Mouse (Mus musculus) embryonic facial prominence, embryonic 11.5 days (tissue): ENCODE measurements around the gene Slc47a2. TPM values are rescaled to one million over a fixed set of nuclear protein-coding genes. Genes with fewer than 3 reads are reported as not detected.

Experiments used
- ATAC-seq: fragments of 200-750 bp; cut with Nextera tagmentation; replicated peaks from 2 replicates; pipeline ENCODE4 v1.8.0; 2017; ENCODE audit warnings: low read depth; ENCODE audit not compliant: insufficient number of reproducible peaks, low FRiP score, low TSS enrichment
- DNase-seq: peaks from one replicate; pipeline ENCODE4 v3.0.0-alpha.2; 2015; ENCODE audit warnings: low spot score
- H3K27ac ChIP-seq: fragments of 300-500 bp; sonication (generic); replicated peaks from 2 replicates; pipeline ENCODE4 v1.5.1; 2014; ENCODE audit warnings: mild to moderate bottlenecking, low read depth, low read length, control low read depth
- H3K27me3 ChIP-seq: fragments of 300-500 bp; sonication (generic); 2 replicates; pipeline ENCODE4 v1.6.1; 2014; ENCODE audit warnings: mild to moderate bottlenecking, low read length, moderate library complexity, mixed read lengths; ENCODE audit not compliant: control insufficient read depth, insufficient read depth
- H3K36me3 ChIP-seq: fragments of 300-500 bp; sonication (generic); replicated peaks from 2 replicates; pipeline ENCODE4 v1.6.1; 2014; ENCODE audit warnings: low read depth, mild to moderate bottlenecking, low read length, moderate library complexity, mixed read lengths; ENCODE audit not compliant: control insufficient read depth, insufficient read depth
- H3K4me1 ChIP-seq: fragments of 300-500 bp; sonication (generic); 2 replicates; pipeline ENCODE4 v1.6.1; 2014; ENCODE audit warnings: low read length, mixed read lengths; ENCODE audit not compliant: control insufficient read depth, insufficient read depth
- H3K4me2 ChIP-seq: fragments of 300-500 bp; sonication (generic); 2 replicates; pipeline ENCODE4 v1.6.1; 2014; ENCODE audit warnings: low read depth, mild to moderate bottlenecking, control low read depth, low read length, moderate library complexity
- H3K4me3 ChIP-seq: fragments of 300-500 bp; sonication (generic); 2 replicates; pipeline ENCODE4 v1.5.1; 2014; ENCODE audit warnings: low read depth, low read length, control low read depth
- H3K9ac ChIP-seq: fragments of 300-500 bp; sonication (generic); replicated peaks from 2 replicates; pipeline ENCODE4 v1.6.1; 2014; ENCODE audit warnings: mild to moderate bottlenecking, control low read depth, low read length
- H3K9me3 ChIP-seq: fragments of 300-500 bp; sonication (generic); replicated peaks from 2 replicates; pipeline ENCODE4 v1.6.1; 2016; ENCODE audit warnings: mild to moderate bottlenecking, low read length, inconsistent platforms, mixed read lengths; ENCODE audit not compliant: control insufficient read depth
- WGBS: fragments of 180-500 bp; shearing (Covaris S2); extraction: QIAGEN DNeasy Blood & Tissue Kit; methylation state at CpG from one replicate; pipeline ENCODE4 v1.1.7; 2014; 5-methylcytosine and 5-hydroxymethylcytosine counted together
- polyA plus RNA-seq: library from polyadenylated mRNA; unstranded; fragments of >200 nt; fragmentation: Nextera tagmentation; extraction: Ambion mirVana; gene quantifications from 2 replicates; pipeline ENCODE4 v1.2.1, GENCODE M21; 2014

The Slc47a2 gene
- polyA plus RNA-seq, 1 experiment from 2014 or later, result not detected

GRCm38 (mm10) chr11:61277937-61278336 is 64.7 kb downstream of the Slc47a2 start:
- H3K9me3 ChIP-seq, result no peaks in the 10 kb centered on the region
- no peak overlapping the region for H3K9ac ChIP-seq
- no peaks in the 10 kb centered on the region for H3K27me3 ChIP-seq
- H3K4me1 ChIP-seq, result no peaks in the 10 kb centered on the region
- no peak overlapping the region for H3K4me3 ChIP-seq
- ATAC-seq (no peak), DNase-seq (no peak)
- no peak overlapping the region for H3K4me2 ChIP-seq
- no peaks in the 10 kb centered on the region for H3K36me3 ChIP-seq
- WGBS, result 73% methylated on average over 2 of the region's 2 CpGs
- no peak overlapping the region for H3K27ac ChIP-seq

GRCm38 (mm10) chr11:61276482-61276881 is 66.2 kb downstream of the Slc47a2 start:
- DNase-seq (no peak), ATAC-seq (no peak)
- H3K27ac ChIP-seq, result no peak overlapping the region
- no peaks in the 10 kb centered on the region for H3K27me3 ChIP-seq
- H3K9ac ChIP-seq, result no peak overlapping the region
- H3K4me3 ChIP-seq, result no peak overlapping the region
- no peaks in the 10 kb centered on the region for H3K4me1 ChIP-seq
- H3K9me3 ChIP-seq, result no peaks in the 10 kb centered on the region
- no peak overlapping the region for H3K4me2 ChIP-seq
- 81% methylated on average over 3 of the region's 3 CpGs for WGBS
- no peaks in the 10 kb centered on the region for H3K36me3 ChIP-seq

GRCm38 (mm10) chr11:61275106-61275505 is 67.6 kb downstream of the Slc47a2 start:
- DNase-seq (no peak), ATAC-seq (no peak)
- H3K27me3 ChIP-seq, result no peaks in the 10 kb centered on the region
- H3K9ac ChIP-seq, result no peak overlapping the region
- H3K4me3 ChIP-seq, result no peak overlapping the region
- no peak overlapping the region for H3K27ac ChIP-seq
- H3K9me3 ChIP-seq, result no peaks in the 10 kb centered on the region
- WGBS, result 82% methylated on average over 8 of the region's 8 CpGs
- no peaks in the 10 kb centered on the region for H3K4me1 ChIP-seq
- H3K36me3 ChIP-seq, result no peaks in the 10 kb centered on the region
- H3K4me2 ChIP-seq, result no peak overlapping the region

- no peak overlapping the region for H3K27ac ChIP-seq
- WGBS, result 73% methylated on average over 1 of the region's 1 CpGs
- DNase-seq (no peak), ATAC-seq (no peak)
- H3K4me1 ChIP-seq, result no peaks in the 10 kb centered on the region
- no peak overlapping the region for H3K4me3 ChIP-seq
- no peaks in the 10 kb centered on the region for H3K27me3 ChIP-seq
- H3K36me3 ChIP-seq, result no peaks in the 10 kb centered on the region
- no peaks in the 10 kb centered on the region for H3K9me3 ChIP-seq
- H3K9ac ChIP-seq, result no peak overlapping the region
- no peak overlapping the region for H3K4me2 ChIP-seq
Measured at GRCm38 (mm10) chr11:61274421-61274820, 68.2 kb downstream of the Slc47a2 start.

- WGBS, result 81% methylated on average over 2 of the region's 2 CpGs
- Histone ChIP-seq H3K4me1 (no peaks in the 10 kb centered on the region), H3K27me3 (no peaks in the 10 kb centered on the region), H3K27ac (no peak overlapping the region), H3K9me3 (no peaks in the 10 kb centered on the region), H3K4me2 (no peak overlapping the region), H3K9ac (no peak overlapping the region), H3K4me3 (no peak overlapping the region), H3K36me3 (no peaks in the 10 kb centered on the region)
- ATAC-seq, result no peak
- DNase-seq, result no peak
Measured at GRCm38 (mm10) chr11:61273928-61274327, 68.7 kb downstream of the Slc47a2 start.

GRCm38 (mm10) chr11:61271612-61272011 is 71.0 kb downstream of the Slc47a2 start:
- DNase-seq, result no peak
- no peaks in the 10 kb centered on the region for H3K36me3 ChIP-seq
- no peak overlapping the region for H3K4me2 ChIP-seq
- H3K4me1 ChIP-seq, result no peaks in the 10 kb centered on the region
- no peak overlapping the region for H3K4me3 ChIP-seq
- H3K9ac ChIP-seq, result no peak overlapping the region
- no peaks in the 10 kb centered on the region for H3K9me3 ChIP-seq
- H3K27ac ChIP-seq, result no peak overlapping the region
- ATAC-seq, result no peak
- H3K27me3 ChIP-seq, result no peaks in the 10 kb centered on the region

GRCm38 (mm10) chr11:61270406-61270805 is 72.3 kb downstream of the Slc47a2 start:
- Histone ChIP-seq H3K4me2 (no peak overlapping the region), H3K4me1 (no peaks in the 10 kb centered on the region), H3K9me3 (no peaks in the 10 kb centered on the region), H3K27me3 (no peaks in the 10 kb centered on the region), H3K27ac (no peak overlapping the region), H3K36me3 (no peaks in the 10 kb centered on the region), H3K4me3 (no peak overlapping the region), H3K9ac (no peak overlapping the region)
- DNase-seq (no peak), ATAC-seq (no peak)
- 81% methylated on average over 5 of the region's 5 CpGs for WGBS

GRCm38 (mm10) chr11:61268626-61269349 is 73.9 kb downstream of the Slc47a2 start:
- no peak overlapping the region for H3K9ac ChIP-seq
- H3K27ac ChIP-seq, result no peak overlapping the region
- no peaks in the 10 kb centered on the region for H3K27me3 ChIP-seq
- no peak overlapping the region for H3K4me2 ChIP-seq
- H3K4me3 ChIP-seq, result no peak overlapping the region
- no peak for DNase-seq
- WGBS, result 89% methylated on average over 6 of the region's 6 CpGs
- H3K36me3 ChIP-seq, result no peaks in the 10 kb centered on the region
- no peaks in the 10 kb centered on the region for H3K4me1 ChIP-seq
- ATAC-seq, result no peak
- no peaks in the 10 kb centered on the region for H3K9me3 ChIP-seq
